25 mouse cellular contexts compared by ENCODE assay signal in the genomic region with DNA sequence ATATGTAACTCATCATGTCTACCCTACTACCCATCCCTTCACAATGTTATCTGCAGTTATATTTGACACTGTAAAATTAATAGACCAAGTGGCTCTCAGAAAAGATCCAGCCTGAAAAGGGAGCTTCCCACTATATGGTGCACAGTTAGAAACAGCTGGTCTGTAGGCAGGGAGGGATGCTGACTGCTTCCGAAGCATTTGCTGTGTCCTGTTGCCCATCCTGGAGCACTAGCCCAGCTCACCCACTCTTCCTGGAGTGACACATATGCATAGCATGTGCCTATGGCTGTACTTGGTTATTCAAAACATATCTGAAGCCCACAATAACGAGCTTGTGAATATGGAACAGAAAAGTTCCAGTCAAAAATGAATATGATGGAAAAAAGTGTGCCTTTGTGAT. TPM values are rescaled to one million over a fixed set of nuclear protein-coding genes. Genes with fewer than 3 reads are reported as not detected.
A peak's percentile ranks its signal among the peaks of the same experiment; 100 is the strongest.
DNase-seq lines count a peak whose midpoint lies in the region; ATAC-seq lines count a peak whose summit lies in the region.
"Had no signal": no experiment of that assay in that cellular context is flagged by ENCODE, and none has a peak within 500 bp of the region (broad histone marks: within the 10 kb centered on the region; RNA-seq: fewer than 3 reads in every experiment).

No protein-coding gene starts in this region.

- no peak overlapping the region for H3K4me3 ChIP-seq in forebrain, embryonic 14.5 days (ENCODE audit: low read depth, low read length)
- no peak overlapping the region for H3K4me3 ChIP-seq in midbrain, embryonic 13.5 days (replicated peaks)
- H3K4me3 ChIP-seq: forebrain, embryonic 15.5 days; hindbrain, embryonic 10.5 days; intestine, embryonic 15.5 days; limb, embryonic 12.5 days; midbrain, embryonic 10.5 days; neural tube, embryonic 15.5 days had no signal

- WGBS in forebrain, embryonic 14.5 days, result 71% methylated on average over 2 of the region's 2 CpGs
- 72% methylated on average over 2 of the region's 2 CpGs for WGBS in midbrain, embryonic 13.5 days

- no peaks in the 10 kb centered on the region for H3K27me3 ChIP-seq in forebrain, embryonic 14.5 days (replicated peaks; ENCODE audit: control insufficient read depth, insufficient read depth, low read length)
- no peaks in the 10 kb centered on the region for H3K27me3 ChIP-seq in midbrain, embryonic 13.5 days
- H3K27me3 ChIP-seq: forebrain, embryonic 15.5 days; intestine, embryonic 15.5 days; limb, embryonic 12.5 days; neural tube, embryonic 15.5 days had no signal

- intact Hi-C loops in left cerebral cortex, postnatal 4 days (cut with DNase I), result no loop called here
- intact Hi-C loops in left cerebral cortex, postnatal 14 days (cut with DNase I), result no loop called here

- ATAC-seq in forebrain, embryonic 14.5 days, result no peak
- ATAC-seq in midbrain, embryonic 13.5 days, result no peak
- ATAC-seq: forebrain, embryonic 15.5 days; hindbrain, embryonic 16.5 days; intestine, embryonic 15.5 days had no signal

- no peaks in the 10 kb centered on the region for H3K4me1 ChIP-seq in forebrain, embryonic 14.5 days (ENCODE audit: control insufficient read depth, insufficient read depth, low read length)
- H3K4me1 ChIP-seq in midbrain, embryonic 13.5 days (replicated peaks), result no peaks in the 10 kb centered on the region
- H3K4me1 ChIP-seq: hindbrain, embryonic 10.5 days; intestine, embryonic 15.5 days; limb, embryonic 12.5 days; midbrain, embryonic 10.5 days; neural tube, embryonic 15.5 days had no signal

- peak; percentile 11 for DNase-seq in left cerebral cortex, adult 11 months (ENCODE audit: low spot score)
- DNase-seq in left cerebral cortex, postnatal 4 days, result no peak
- peak; percentile 32 to 40 for DNase-seq in layer of hippocampus, adult 8-10 months (ENCODE audit: low spot score in 2 of 2)
- peak; percentile 17 to 26 for DNase-seq in left cerebral cortex, postnatal 14 days (ENCODE audit: low spot score in 2 of 2)
- peak; percentile 50 for DNase-seq in telencephalon, adult 2 months (ENCODE audit: low read depth, low spot score)
- no peak for DNase-seq in forebrain, embryonic 14.5 days (ENCODE audit: low spot score)
- DNase-seq: adrenal gland, adult 8-10 months; cerebellum, adult 2 months; cerebellum, postnatal 36 days; kidney, adult 8-10 months; kidney, postnatal 10 days; lung, adult 18-20 months; lung, postnatal 10 days; thymus, adult 2 months; thymus, postnatal 4 days had no signal

- H3K9me3 ChIP-seq in forebrain, embryonic 14.5 days (replicated peaks; ENCODE audit: control insufficient read depth, low read length), result no peaks in the 10 kb centered on the region
- no peaks in the 10 kb centered on the region for H3K9me3 ChIP-seq in midbrain, embryonic 13.5 days
- H3K9me3 ChIP-seq: forebrain, embryonic 15.5 days; hindbrain, embryonic 10.5 days; intestine, embryonic 15.5 days; limb, embryonic 12.5 days; midbrain, embryonic 10.5 days; neural tube, embryonic 15.5 days had no signal

- no peaks in the 10 kb centered on the region for H3K36me3 ChIP-seq in forebrain, embryonic 14.5 days (ENCODE audit: control insufficient read depth, insufficient read depth, low read length)
- H3K36me3 ChIP-seq in midbrain, embryonic 13.5 days, result no peaks in the 10 kb centered on the region
- H3K36me3 ChIP-seq: forebrain, embryonic 15.5 days; hindbrain, embryonic 10.5 days; intestine, embryonic 15.5 days; limb, embryonic 12.5 days; midbrain, embryonic 10.5 days; neural tube, embryonic 15.5 days had no signal

- no peak overlapping the region for H3K9ac ChIP-seq in forebrain, embryonic 14.5 days (ENCODE audit: low read length)
- H3K9ac ChIP-seq in midbrain, embryonic 13.5 days (replicated peaks), result no peak overlapping the region
- H3K9ac ChIP-seq: forebrain, embryonic 15.5 days; intestine, embryonic 15.5 days; limb, embryonic 12.5 days; neural tube, embryonic 15.5 days had no signal

- H3K27ac ChIP-seq in forebrain, embryonic 14.5 days (ENCODE audit: low read depth, low read length), result no peak overlapping the region
- H3K27ac ChIP-seq in midbrain, embryonic 13.5 days, result no peak overlapping the region
- H3K27ac ChIP-seq: forebrain, embryonic 15.5 days; hindbrain, embryonic 10.5 days; intestine, embryonic 15.5 days; limb, embryonic 12.5 days; midbrain, embryonic 10.5 days; neural tube, embryonic 15.5 days had no signal

- H3K4me2 ChIP-seq in forebrain, embryonic 14.5 days (ENCODE audit: low read length), result no peak overlapping the region
- no peak overlapping the region for H3K4me2 ChIP-seq in midbrain, embryonic 13.5 days (replicated peaks)
- H3K4me2 ChIP-seq: forebrain, embryonic 15.5 days; heart, embryonic 11.5 days; intestine, embryonic 15.5 days; limb, embryonic 12.5 days; liver, embryonic 11.5 days; neural tube, embryonic 15.5 days had no signal

RNA-seq across cellular contexts. Expression of gene Mat2b, which starts 47.8 kb away (rescaled TPM):
- 10 to 100 TPM; 56.9 to 61.3 TPM for total RNA-seq in left cerebral cortex, postnatal 4 days (2021)
- 100 to 1,000 TPM; 120 to 127 (median 125) TPM for total RNA-seq in layer of hippocampus, adult 8-10 months (2022)
- total RNA-seq in left cerebral cortex, postnatal 14 days (2021), result 100 to 1,000 TPM; 134 to 137 TPM
- polyA plus RNA-seq in forebrain, embryonic 14.5 days (2014; fragmentation: Nextera tagmentation; extraction: Ambion mirVana), result 86.4 and 89.2 TPM in 2 replicates
- 74.0 and 77.5 TPM in 2 replicates for polyA plus RNA-seq in midbrain, embryonic 13.5 days (2015; fragmentation: Nextera tagmentation; extraction: Ambion mirVana)

Comparison
In these comparisons a context has a peak if more than half of its experiments do, and no peak if none do; other contexts are left out.
1. DNase-seq: peak in left cerebral cortex, adult 11 months (single experiment), layer of hippocampus, adult 8-10 months (2 of 2), left cerebral cortex, postnatal 14 days (2 of 2) and telencephalon, adult 2 months (single experiment); none in left cerebral cortex, postnatal 4 days (single experiment) and forebrain, embryonic 14.5 days (single experiment).